Mouse (Mus musculus) macrophage (primary cell): Measurements from ENCODE around the gene Clec5a. TPM values are rescaled to one million over a fixed set of nuclear protein-coding genes. Genes with fewer than 3 reads are reported as not detected.

Experiments
- H3K27ac ChIP-seq: fragments of 350-480 bp; formaldehyde crosslinking; 2 replicates; pipeline ENCODE4 v1.9.0; 2021
- H3K36me3 ChIP-seq: fragments of 350-480 bp; formaldehyde crosslinking; 2 replicates; pipeline ENCODE4 v1.9.0; 2021; ENCODE audit errors: inconsistent target
- H3K4me3 ChIP-seq: fragments of 350-480 bp; formaldehyde crosslinking; 2 replicates; pipeline ENCODE4 v1.9.0; 2021; ENCODE audit errors: inconsistent target
- H3K79me2 ChIP-seq: fragments of 350-480 bp; formaldehyde crosslinking; 2 replicates; pipeline ENCODE4 v1.9.0; 2021; ENCODE audit errors: inconsistent target
- WGBS: methylation state at CpG from one replicate; pipeline ENCODE4 v1.1.7; 2026; ENCODE audit warnings: inconsistent platforms; ENCODE audit not compliant: missing documents; 5-methylcytosine and 5-hydroxymethylcytosine counted together
- polyA plus RNA-seq: library from polyadenylated mRNA; stranded (reverse); fragments of 250-400 nt; gene quantifications from 3 replicates; pipeline ENCODE4 v1.2.4, GENCODE M21; 2018; ENCODE audit warnings: inconsistent platforms

Clec5a gene
- polyA plus RNA-seq, 1 experiment from 2014 or later = 43.4 TPM

DNA sequence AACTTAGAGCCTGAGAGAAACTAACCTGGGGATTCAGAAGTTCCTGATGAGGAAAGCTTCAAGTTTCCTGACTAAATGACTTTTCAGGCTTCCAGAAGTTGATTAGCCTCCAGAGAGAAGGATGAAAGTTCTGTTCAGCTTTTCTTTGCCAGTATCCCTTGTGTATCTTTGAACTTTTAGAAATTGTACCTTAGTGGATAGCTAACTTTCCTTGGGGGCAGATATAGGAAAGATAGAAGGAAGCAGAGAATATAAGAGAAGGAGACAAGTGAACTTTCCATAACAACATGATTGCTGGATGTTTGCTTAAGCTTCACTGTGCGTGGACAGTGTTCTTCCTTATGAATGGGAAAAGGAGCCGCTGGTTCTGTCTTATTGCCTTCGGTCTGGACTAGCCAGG, 16.4 kb downstream of the Clec5a start, which contains the start of gene Olfr460:
Gene Olfr460 (plus strand): TSS at position 301 of the 400 bp plus-strand sequence.
- Histone ChIP-seq H3K27ac (no peak within 1 kb of the TSS), H3K79me2 (no peaks in the 10 kb centered on the region), H3K4me3 (no peak within 1 kb of the TSS), H3K36me3 (no peaks in the 10 kb centered on the region)
- WGBS = 98% methylated on average over 3 of the region's 3 CpGs

DNA sequence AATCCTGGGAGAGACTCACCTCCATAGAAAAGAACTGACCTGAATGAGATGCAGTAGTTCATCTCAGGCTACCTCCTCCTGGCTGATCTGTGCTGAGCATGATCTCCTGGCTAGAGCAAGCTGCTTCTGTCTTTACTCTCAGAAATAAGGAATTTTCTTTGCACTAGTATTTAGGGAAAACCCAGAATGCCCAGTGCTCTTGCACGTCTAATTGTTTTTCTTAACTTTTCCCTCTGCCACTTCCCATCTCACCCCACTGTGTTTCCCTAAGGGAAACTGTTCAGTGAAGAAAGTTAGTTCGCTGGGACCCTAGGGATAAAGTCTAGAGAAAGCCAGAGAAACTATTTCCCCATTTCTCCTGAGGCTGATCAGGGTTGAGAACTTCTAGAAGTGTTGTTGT, 30.7 kb downstream of the Clec5a start, which contains the start of gene Olfr461:
Gene Olfr461 (minus strand): TSS at position 101 of the 400 bp plus-strand sequence.
- Histone ChIP-seq H3K36me3 (no peaks in the 10 kb centered on the region), H3K79me2 (no peaks in the 10 kb centered on the region), H3K4me3 (no peak within 1 kb of the TSS), H3K27ac (no peak within 1 kb of the TSS)
- 79% methylated on average over 2 of the region's 2 CpGs for WGBS

- Histone ChIP-seq H3K4me3 (no peak overlapping the region), H3K27ac (no peak overlapping the region), H3K36me3 (no peaks in the 10 kb centered on the region), H3K79me2 (no peaks in the 10 kb centered on the region)
- 56% methylated on average over 10 of the region's 10 CpGs for WGBS
These were observed 40.9 kb downstream of the Clec5a start for GRCm38 (mm10) chr6:40544690-40545089.

Other genes with a start within 250 kb of the Clec5a start
- 0.63 to 1.2 TPM (median 1.1 TPM) in 3 replicates for gene E330009J07Rik, start 149.7 kb downstream of the Clec5a start, polyA plus RNA-seq
- gene Wee2, start 146.7 kb downstream of the Clec5a start, polyA plus RNA-seq = not detected in 3 replicates
- gene Ssbp1, start 114.5 kb downstream of the Clec5a start, polyA plus RNA-seq = 40.4 to 71.1 TPM (median 43.2 TPM) in 3 replicates
- gene Tas2r137, start 94.6 kb downstream of the Clec5a start, polyA plus RNA-seq = not detected in 3 replicates
- not detected in 3 replicates for gene Tas2r108, start 92.3 kb downstream of the Clec5a start, polyA plus RNA-seq
- gene Prss37, start 66.3 kb downstream of the Clec5a start, polyA plus RNA-seq = not detected in 3 replicates
- not detected in 3 replicates for gene Olfr461, start 30.8 kb downstream of the Clec5a start, polyA plus RNA-seq
- not detected in 3 replicates for gene Olfr460, start 16.3 kb downstream of the Clec5a start, polyA plus RNA-seq
- gene Tas2r138, start 27.5 kb upstream of the Clec5a start, polyA plus RNA-seq = not detected in 3 replicates
- 0.11 TPM in 1 of 3 replicates, not detected in the others for gene Mgam, start 43.0 kb upstream of the Clec5a start, polyA plus RNA-seq